In the genomic region with DNA sequence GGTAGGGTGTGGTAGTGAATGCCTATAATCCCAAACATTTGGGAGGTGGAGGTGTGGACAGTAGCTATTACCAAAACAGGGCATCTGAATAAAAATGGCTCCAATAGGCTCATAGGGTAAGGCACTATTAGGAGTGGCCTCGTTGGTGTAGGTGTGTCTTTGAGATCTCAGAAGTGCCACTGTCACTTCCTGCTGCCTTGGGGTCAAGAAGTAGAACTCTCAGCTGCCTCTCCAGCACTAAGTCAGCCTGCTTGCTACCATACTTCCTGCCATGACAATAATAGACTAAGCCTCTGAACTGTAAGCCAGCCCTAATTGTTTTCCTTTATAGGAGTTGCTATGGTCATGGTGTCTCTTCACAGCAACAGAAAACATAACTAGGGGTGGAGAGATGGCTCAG, we compare ENCODE assay signal across 16 mouse cellular contexts. TPM values are rescaled to one million over a fixed set of nuclear protein-coding genes. Genes with fewer than 3 reads are reported as not detected.
DNase-seq lines count a peak whose midpoint lies in the region; ATAC-seq and TF ChIP-seq lines count a peak whose summit lies in the region.
"Had no signal": no experiment of that assay in that cellular context is flagged by ENCODE, and none has a peak within 500 bp of the region (broad histone marks: within the 10 kb centered on the region; RNA-seq: fewer than 3 reads in every experiment).

No protein-coding gene starts in this region.

- no peak for DNase-seq in kidney, adult 2 months
- DNase-seq in kidney, postnatal 36 days: no peak
- DNase-seq in B cell, adult 2 months: peak; percentile 18 to 22
- DNase-seq in T-cell, adult 2 months (ENCODE audit: low spot score): peak; percentile 56
- peak; percentile 49 for DNase-seq in naive thymus-derived CD4-positive, alpha-beta T cell, adult 2 months (ENCODE audit: low read depth)
- DNase-seq in embryo, embryonic 10 days (ENCODE audit: low spot score): no peak
- no peak for DNase-seq in lung, postnatal 25 days (ENCODE audit: low spot score)
- DNase-seq: adrenal gland, postnatal 10 days; cerebellum, postnatal 14 days; lung, postnatal 14 days had no signal

- WGBS in kidney, adult 2 months: 36% methylated on average over 1 of the region's 1 CpGs
- WGBS in midbrain, embryonic 16.5 days: 88% methylated on average over 1 of the region's 1 CpGs

- ATAC-seq in midbrain, embryonic 16.5 days: no peak
- ATAC-seq: midbrain, embryonic 13.5 days had no signal

- no peaks in the 10 kb centered on the region for H3K36me3 ChIP-seq in kidney, adult 2 months (ENCODE audit: control insufficient read depth, insufficient read depth, low read length)
- no peaks in the 10 kb centered on the region for H3K36me3 ChIP-seq in midbrain, embryonic 16.5 days (ENCODE audit: control insufficient read depth, insufficient read depth, low read length)

- no peak overlapping the region for H3K4me2 ChIP-seq in midbrain, embryonic 16.5 days (ENCODE audit: low read length)
- H3K4me2 ChIP-seq: heart, embryonic 15.5 days; hindbrain, embryonic 13.5 days; liver, embryonic 11.5 days; midbrain, embryonic 13.5 days; neural tube, embryonic 12.5 days had no signal

- H3K27me3 ChIP-seq in kidney, adult 2 months (replicated peaks; ENCODE audit: control insufficient read depth, insufficient read depth, low read length): no peaks in the 10 kb centered on the region
- no peaks in the 10 kb centered on the region for H3K27me3 ChIP-seq in midbrain, embryonic 16.5 days (ENCODE audit: control insufficient read depth, insufficient read depth, low read depth, low read length)
- H3K27me3 ChIP-seq: heart, embryonic 15.5 days; hindbrain, embryonic 13.5 days; midbrain, embryonic 13.5 days; neural tube, embryonic 12.5 days had no signal

- H3K9me3 ChIP-seq in midbrain, embryonic 16.5 days (replicated peaks; ENCODE audit: control insufficient read depth, low read length, poor library complexity, severe bottlenecking): no peaks in the 10 kb centered on the region
- H3K9me3 ChIP-seq: heart, embryonic 15.5 days; hindbrain, embryonic 13.5 days; midbrain, embryonic 13.5 days; neural tube, embryonic 12.5 days had no signal

- peak overlapping the region; percentile 82 for H3K27ac ChIP-seq in kidney, adult 2 months (ENCODE audit: insufficient read depth, low read depth, low read length)
- H3K27ac ChIP-seq in midbrain, embryonic 16.5 days (ENCODE audit: low read length): no peak overlapping the region
- H3K27ac ChIP-seq: heart, embryonic 15.5 days; hindbrain, embryonic 13.5 days; midbrain, embryonic 13.5 days; neural tube, embryonic 12.5 days had no signal

- no peak for TF ChIP-seq POLR2A in kidney, adult 2 months (IDR thresholded peaks at IDR 0.05; ENCODE audit: low read depth, low read length)

- H3K4me1 ChIP-seq in kidney, adult 2 months (ENCODE audit: control insufficient read depth, insufficient read depth, low read length): peaks cover 12% of the 10 kb centered on the region; the same call in 1 of the 2 replicates
- peaks cover 3% of the 10 kb centered on the region for H3K4me1 ChIP-seq in midbrain, embryonic 16.5 days (ENCODE audit: control insufficient read depth, insufficient read depth, low read length)
- H3K4me1 ChIP-seq: neural tube, embryonic 12.5 days had no signal

- H3K9ac ChIP-seq in midbrain, embryonic 16.5 days (ENCODE audit: low read depth, low read length): no peak overlapping the region
- H3K9ac ChIP-seq: heart, embryonic 15.5 days; hindbrain, embryonic 13.5 days; midbrain, embryonic 13.5 days; neural tube, embryonic 12.5 days had no signal

- no peak for TF ChIP-seq CTCF in kidney, adult 2 months (conservative IDR thresholded peaks at IDR 0.05; ENCODE audit: insufficient read depth, insufficient read length, low read depth, low read length)

- no peak overlapping the region for H3K4me3 ChIP-seq in kidney, adult 2 months (ENCODE audit: insufficient read depth, low read depth, low read length)
- no peak overlapping the region for H3K4me3 ChIP-seq in midbrain, embryonic 16.5 days (ENCODE audit: low read depth, low read length)
- H3K4me3 ChIP-seq: heart, embryonic 15.5 days; hindbrain, embryonic 13.5 days; midbrain, embryonic 13.5 days; neural tube, embryonic 12.5 days had no signal

RNA-seq across cellular contexts. Expression of gene St7l, which starts 7.7 kb away (rescaled TPM):
- polyA plus RNA-seq in kidney, adult 2 months (2012; rRNA removed): 6.3 and 7.4 TPM in 2 replicates
- polyA plus RNA-seq in midbrain, embryonic 16.5 days (2015; fragmentation: Nextera tagmentation; extraction: Ambion mirVana): 37.6 and 38.3 TPM in 2 replicates

RNA-seq across cellular contexts. Expression of gene Capza1, which starts 8.2 kb away (rescaled TPM):
- 16.0 and 22.1 TPM in 2 replicates for polyA plus RNA-seq in kidney, adult 2 months (2012; rRNA removed)
- polyA plus RNA-seq in midbrain, embryonic 16.5 days (2015; fragmentation: Nextera tagmentation; extraction: Ambion mirVana): 149 and 162 TPM in 2 replicates

RNA-seq across cellular contexts. Expression of gene Mov10, which starts 37.7 kb away (rescaled TPM):
- 14.1 and 14.2 TPM in 2 replicates for polyA plus RNA-seq in kidney, adult 2 months (2012; rRNA removed)
- 7.8 and 8.3 TPM in 2 replicates for polyA plus RNA-seq in midbrain, embryonic 16.5 days (2015; fragmentation: Nextera tagmentation; extraction: Ambion mirVana)

Comparison
In these comparisons a context has a peak if more than half of its experiments do, and no peak if none do; other contexts are left out.
1. DNase-seq: peak in B cell, adult 2 months (2 of 2), T-cell, adult 2 months (single experiment) and naive thymus-derived CD4-positive, alpha-beta T cell, adult 2 months (single experiment); none in kidney, adult 2 months (single experiment), kidney, postnatal 36 days (0 of 2), embryo, embryonic 10 days (single experiment) and lung, postnatal 25 days (single experiment).